Mouse (Mus musculus) ES-E14 (cell line): ENCODE data around the gene Dhx33.

Experiments used
- CHD2 ChIP-seq: IDR thresholded peaks from 2 replicates; pipeline ENCODE4 v1.6.1; 2014; ENCODE audit warnings: mild to moderate bottlenecking, low read depth, low read length, inconsistent platforms
- ZC3H11A ChIP-seq: IDR thresholded peaks from 2 replicates; pipeline ENCODE4 v1.6.1; 2012; ENCODE audit warnings: low read depth, mild to moderate bottlenecking, inconsistent platforms, low read length, borderline replicate concordance
- ZNF384 ChIP-seq: IDR thresholded peaks from 2 replicates; pipeline ENCODE4 v1.6.1; 2012; ENCODE audit warnings: low read depth, low read length, inconsistent platforms

- TF ChIP-seq ZC3H11A: no peak
- TF ChIP-seq CHD2: no peak
- TF ChIP-seq ZNF384: 0 out of 2 replicates have a peak, but pooled peaks have one; percentile 24
Measured at GRCm38 (mm10) chr11:70970560-70971540, 33.4 kb downstream of the Dhx33 start.
